8 mouse cellular contexts compared by ENCODE assay signal in the genomic region with DNA sequence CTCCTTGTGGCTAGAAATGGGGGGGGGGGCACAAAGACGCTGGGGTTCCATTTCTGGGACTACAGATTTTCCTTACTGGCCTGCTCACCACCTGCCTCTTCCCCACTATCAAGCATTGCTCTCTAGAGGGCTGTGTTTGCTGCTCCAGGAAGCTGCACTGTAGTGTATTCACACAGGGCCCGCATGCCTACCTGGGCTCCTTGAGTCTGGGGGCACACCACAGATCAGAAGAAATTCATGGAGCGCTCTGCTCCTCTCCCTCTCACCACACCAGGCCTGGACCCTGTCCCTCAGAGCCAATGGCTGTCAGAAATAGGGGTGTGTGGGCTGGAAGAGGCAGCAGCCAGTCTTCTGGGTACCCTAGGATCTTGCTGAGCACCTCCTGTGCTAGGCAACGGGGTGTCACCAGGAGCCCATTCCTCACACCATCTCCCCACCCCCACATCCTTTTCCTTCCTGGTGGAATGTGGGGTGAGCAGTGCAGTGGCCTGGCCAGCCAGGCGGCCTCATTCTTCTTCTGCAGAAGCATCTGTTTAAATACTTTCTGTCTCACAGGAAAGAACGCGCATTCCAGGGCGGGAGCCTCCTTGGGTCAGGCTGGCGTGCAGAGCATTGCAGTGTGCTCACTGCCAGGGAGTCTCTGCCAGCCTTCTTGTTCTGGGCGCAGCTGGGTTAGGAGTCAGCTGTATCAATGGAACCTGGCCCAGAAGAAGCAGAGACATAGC. TPM values are rescaled to one million over a fixed set of nuclear protein-coding genes. Genes with fewer than 3 reads are reported as not detected.
DNase-seq lines count a peak whose midpoint lies in the region; ATAC-seq lines count a peak whose summit lies in the region.

No protein-coding gene starts in this region.

- WGBS in intestine, embryonic 15.5 days: 29% methylated on average over 10 of the region's 10 CpGs
- 15% methylated on average over 10 of the region's 10 CpGs for WGBS in lung, embryonic 15.5 days
- WGBS in stomach, embryonic 16.5 days: 30% methylated on average over 10 of the region's 10 CpGs

- DNase-seq in 3134 (ENCODE audit: extremely low read depth, insufficient read length, low spot score): peak; percentile 82
- peak; percentile 65 for DNase-seq in adrenal gland, postnatal 25 days
- peak; percentile 83 for DNase-seq in gastrocnemius, postnatal 25 days
- no peak for DNase-seq in urinary bladder, postnatal 25 days (ENCODE audit: low spot score)
- no peak for DNase-seq in cerebellum, adult 18-20 months

- H3K36me3 ChIP-seq in intestine, embryonic 15.5 days: no peaks in the 10 kb centered on the region; the same call in 1 of the 2 replicates
- no peaks in the 10 kb centered on the region for H3K36me3 ChIP-seq in lung, embryonic 15.5 days
- H3K36me3 ChIP-seq in stomach, embryonic 16.5 days (ENCODE audit: control insufficient read depth, insufficient read depth, low read length): no peaks in the 10 kb centered on the region; the same call in 1 of the 2 replicates

- peak overlapping the region; percentile 88 for H3K27ac ChIP-seq in intestine, embryonic 15.5 days
- peak overlapping the region; percentile 68 for H3K27ac ChIP-seq in lung, embryonic 15.5 days
- peak overlapping the region; percentile 86 for H3K27ac ChIP-seq in stomach, embryonic 16.5 days (ENCODE audit: low read length)

- ATAC-seq in intestine, embryonic 15.5 days: peak; percentile 78
- ATAC-seq in lung, embryonic 15.5 days (ENCODE audit: borderline replicate concordance, extremely low read depth, low FRiP score, low TSS enrichment): peak; percentile 81
- peak; percentile 84 for ATAC-seq in stomach, embryonic 16.5 days (ENCODE audit: insufficient read depth, low FRiP score)

- H3K27me3 ChIP-seq in intestine, embryonic 15.5 days (replicated peaks): peaks cover 5% of the 10 kb centered on the region
- no peaks in the 10 kb centered on the region; the same call in 1 of the 2 replicates for H3K27me3 ChIP-seq in lung, embryonic 15.5 days
- no peaks in the 10 kb centered on the region for H3K27me3 ChIP-seq in stomach, embryonic 16.5 days (ENCODE audit: control insufficient read depth, insufficient read depth, low read length)

- H3K4me3 ChIP-seq in intestine, embryonic 15.5 days (replicated peaks): no peak overlapping the region
- H3K4me3 ChIP-seq in lung, embryonic 15.5 days: no peak overlapping the region
- no peak overlapping the region for H3K4me3 ChIP-seq in stomach, embryonic 16.5 days (replicated peaks; ENCODE audit: low read length)

- no peaks in the 10 kb centered on the region for H3K9me3 ChIP-seq in intestine, embryonic 15.5 days
- no peaks in the 10 kb centered on the region for H3K9me3 ChIP-seq in lung, embryonic 15.5 days
- H3K9me3 ChIP-seq in stomach, embryonic 16.5 days (replicated peaks; ENCODE audit: control insufficient read depth, low read length): no peaks in the 10 kb centered on the region

- H3K4me1 ChIP-seq in intestine, embryonic 15.5 days (replicated peaks): peaks cover 29% of the 10 kb centered on the region
- H3K4me1 ChIP-seq in lung, embryonic 15.5 days: peaks cover 36% of the 10 kb centered on the region
- H3K4me1 ChIP-seq in stomach, embryonic 16.5 days (ENCODE audit: control insufficient read depth, insufficient read depth, low read length): peaks cover 26% of the 10 kb centered on the region

- H3K9ac ChIP-seq in intestine, embryonic 15.5 days: no peak overlapping the region
- H3K9ac ChIP-seq in lung, embryonic 15.5 days: no peak overlapping the region
- H3K9ac ChIP-seq in stomach, embryonic 16.5 days (ENCODE audit: low read length): peak overlapping the region; percentile 54

- H3K4me2 ChIP-seq in intestine, embryonic 15.5 days (replicated peaks): peak overlapping the region; percentile 22; the same call in 1 of the 2 replicates
- H3K4me2 ChIP-seq in lung, embryonic 15.5 days: peak overlapping the region; percentile 0; the same call in 1 of the 2 replicates
- H3K4me2 ChIP-seq in stomach, embryonic 16.5 days (ENCODE audit: low read depth, low read length): peak overlapping the region; percentile 12; the same call in 1 of the 2 replicates

RNA-seq across cellular contexts. Expression of a gene that starts 31.4 kb away (rescaled TPM):
- 133 and 199 TPM in 2 replicates for total RNA-seq in adrenal gland, postnatal 25 days (2021)
- 100 to 1,000 TPM; 126 to 133 TPM for total RNA-seq in gastrocnemius, postnatal 25 days (2021)
- 59.6 and 62.3 TPM in 2 replicates for polyA plus RNA-seq in intestine, embryonic 15.5 days (2015; fragmentation: Nextera tagmentation; extraction: Ambion mirVana)
- polyA plus RNA-seq in lung, embryonic 15.5 days (2015; fragmentation: Nextera tagmentation; extraction: Ambion mirVana): 57.4 and 59.4 TPM in 2 replicates
- 50.1 and 57.9 TPM in 2 replicates for polyA plus RNA-seq in stomach, embryonic 16.5 days (2015; fragmentation: Nextera tagmentation; extraction: Ambion mirVana)

Comparison
In these comparisons a context has a peak if more than half of its experiments do, and no peak if none do; other contexts are left out.
1. DNase-seq: peak in 3134 (single experiment), adrenal gland, postnatal 25 days (single experiment) and gastrocnemius, postnatal 25 days (single experiment); none in urinary bladder, postnatal 25 days (single experiment) and cerebellum, adult 18-20 months (0 of 2).
2. Peak in every context shown above with its lines, with median percentiles within 50 percentile points of each other: ATAC-seq, H3K27ac ChIP-seq and H3K4me2 ChIP-seq.